Mouse (Mus musculus) cerebellum, postnatal 10 days (tissue): ENCODE data around the gene Tspan12.

Source experiments
- DNase-seq, 2 experiments: peaks; one replicate each; pipeline ENCODE4 v3.0.0; 2021; ENCODE audit warnings: mixed read lengths in 2 of 2

The Tspan12 gene

DNA sequence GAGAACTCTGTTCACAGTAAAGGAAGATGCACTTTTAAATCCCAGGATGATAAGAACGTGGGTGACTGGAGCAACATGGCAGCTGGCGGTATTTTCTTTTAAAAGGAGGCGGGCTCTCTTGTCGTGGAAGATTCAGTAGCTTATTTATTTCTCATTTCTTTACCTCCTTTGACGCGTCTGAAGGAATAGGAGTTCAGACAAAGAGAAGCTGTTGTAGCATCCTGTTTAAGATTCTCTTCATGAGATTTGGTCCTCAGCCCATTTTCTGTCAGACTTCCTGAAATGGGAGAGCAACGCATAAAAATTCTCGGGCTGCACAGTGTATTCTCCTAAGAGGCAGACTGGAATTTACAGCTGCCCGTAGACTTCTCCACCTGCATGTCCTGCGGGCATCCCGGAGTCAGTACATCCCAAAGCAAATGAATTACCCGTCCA lies 84.5 kb downstream of the Tspan12 start:
- peak; percentile 25 to 26 for DNase-seq

DNA sequence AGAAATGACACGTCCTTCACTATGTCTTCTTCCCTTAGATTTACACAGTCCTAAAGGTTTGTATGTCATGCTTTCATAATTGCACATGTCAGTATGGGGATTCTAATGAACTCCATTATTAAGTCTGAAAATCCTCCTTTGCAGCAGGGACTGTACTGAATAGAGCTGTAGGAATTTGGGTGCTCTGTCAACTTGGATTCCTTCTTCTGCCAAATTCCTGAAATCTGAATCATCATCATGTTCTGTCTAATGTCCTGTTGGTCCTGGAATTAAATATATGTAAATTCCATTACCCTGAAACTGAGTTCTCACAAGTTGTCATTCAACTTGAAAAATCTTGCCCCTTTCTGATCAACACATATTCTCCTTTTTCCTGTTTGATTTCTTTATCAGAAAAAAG lies 104.8 kb downstream of the Tspan12 start:
- DNase-seq = no peak

DNA sequence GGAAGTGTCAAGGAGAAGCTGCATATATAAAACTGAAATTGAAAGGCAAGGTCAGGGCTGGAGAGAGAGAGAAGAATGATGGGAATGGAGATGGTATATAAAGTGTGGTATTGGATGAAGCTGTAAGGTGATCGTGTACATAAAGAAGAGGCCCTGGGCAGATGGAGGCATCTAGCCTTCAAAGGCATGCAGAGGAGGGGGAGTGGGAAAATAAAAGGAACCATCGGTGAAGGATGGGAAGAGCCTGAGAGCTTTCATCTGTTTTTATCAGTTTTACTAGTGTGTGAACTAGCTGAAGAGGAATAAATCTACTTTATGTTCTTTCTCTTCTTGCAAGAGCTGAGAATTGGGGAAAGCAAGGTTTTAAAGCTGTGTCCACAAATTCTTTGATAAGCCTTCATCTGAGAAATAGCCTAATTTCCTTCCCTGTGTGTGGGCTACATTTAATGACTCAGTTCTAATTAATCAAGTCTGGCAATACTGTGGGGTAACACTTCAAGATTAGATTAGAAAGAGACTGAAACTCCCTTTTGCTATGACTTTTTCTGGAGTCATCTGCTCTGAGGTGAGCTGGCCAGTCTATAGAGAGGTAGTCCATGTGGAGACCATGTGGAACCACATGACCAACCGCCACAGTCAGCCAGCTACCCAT lies 107.6 kb downstream of the Tspan12 start:
- DNase-seq = no peak

DNA sequence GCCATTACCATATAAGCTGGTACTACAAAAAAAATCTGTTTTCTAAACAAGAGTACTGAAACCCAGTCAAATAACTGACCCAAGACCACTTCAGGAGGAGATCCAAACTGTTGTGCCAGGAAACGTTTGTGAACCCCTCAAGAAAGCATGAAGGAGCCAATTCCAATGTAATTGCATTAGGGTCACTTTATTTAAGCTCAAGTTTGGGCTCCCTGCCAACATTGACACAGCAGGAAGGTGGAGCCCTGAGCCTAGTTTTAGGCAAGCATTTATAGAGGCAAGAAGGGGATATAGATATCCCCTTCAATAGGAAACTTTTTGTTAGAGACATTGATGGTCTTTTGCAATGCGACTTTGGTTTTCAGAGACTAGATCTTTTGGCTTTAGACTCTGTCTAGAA lies 111.7 kb downstream of the Tspan12 start:
- DNase-seq = peak in 1 of 2 experiments; percentile 30

DNA sequence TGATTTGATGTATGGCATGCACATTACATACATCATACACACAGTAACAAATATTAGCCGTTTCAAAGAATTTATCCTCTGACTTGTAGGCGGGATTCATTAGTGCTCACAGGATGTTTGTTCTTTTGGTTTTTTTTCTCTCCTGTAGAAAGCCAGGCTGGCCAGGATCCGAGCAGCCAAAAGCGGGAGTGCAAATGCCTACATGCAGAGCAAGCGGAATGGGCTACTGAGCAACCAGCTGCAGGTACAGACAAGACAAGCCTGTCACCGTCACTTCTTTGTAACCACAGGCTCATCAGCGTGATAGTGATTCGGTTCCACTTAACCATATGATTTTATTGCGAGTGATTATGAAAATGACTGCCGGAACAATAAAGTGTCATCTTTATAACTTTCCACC lies 130.1 kb downstream of the Tspan12 start:
- DNase-seq = peak; percentile 15 to 21
